Mouse (Mus musculus) CD4-positive, CD25-positive, alpha-beta regulatory T cell (primary cell): ENCODE measurements around the gene Ncl. TPM values are rescaled to one million over a fixed set of nuclear protein-coding genes. Genes with fewer than 3 reads are reported as not detected.

Source experiments
- polyA plus RNA-seq: library from polyadenylated mRNA; unstranded; fragments of 100-300 nt; shearing (Covaris generic); gene quantifications from one replicate; pipeline ENCODE4 v1.2.1, GENCODE M21; 2017

The Ncl gene
- 401 TPM for polyA plus RNA-seq

GRCm38 (mm10) chr1:86358906-86359797 lies at the start of gene Ncl:
Gene Ncl (minus strand): TSS chr1:86359400.

GRCm38 (mm10) chr1:86302532-86302931 lies 56.7 kb downstream of the Ncl start, which contains the start of gene B3gnt7:
Gene B3gnt7 (plus strand): TSS chr1:86302832.

Other genes with a start within 250 kb of the Ncl start
- gene Htr2b, start 247.4 kb downstream of the Ncl start, polyA plus RNA-seq = 0.35 TPM
- not detected for gene Gm21972, start 225.8 kb downstream of the Ncl start, polyA plus RNA-seq
- 9.3 TPM for gene Armc9, start 204.6 kb downstream of the Ncl start, polyA plus RNA-seq
- 0.11 TPM for gene B3gnt7, start 56.6 kb downstream of the Ncl start, polyA plus RNA-seq
- gene Nmur1, start 66.8 kb upstream of the Ncl start, polyA plus RNA-seq = 0.50 TPM
- gene Tex44, start 66.9 kb upstream of the Ncl start, polyA plus RNA-seq = not detected
- gene Ptma, start 167.3 kb upstream of the Ncl start, polyA plus RNA-seq = 1,658 TPM
- 49.1 TPM for gene Pde6d, start 223.2 kb upstream of the Ncl start, polyA plus RNA-seq
- gene Cops7b, start 223.5 kb upstream of the Ncl start, polyA plus RNA-seq = 29.1 TPM